Mouse (Mus musculus) limb, embryonic 13.5 days (tissue): ENCODE measurements around the gene Ephx1. TPM values are rescaled to one million over a fixed set of nuclear protein-coding genes. Genes with fewer than 3 reads are reported as not detected.

ENCODE experiments used
- polyA plus RNA-seq: library from polyadenylated mRNA; unstranded; fragments of >200 nt; fragmentation: Nextera tagmentation; extraction: Ambion mirVana; gene quantifications from 2 replicates; pipeline ENCODE4 v1.2.1, GENCODE M21; 2015

Gene Ephx1
- polyA plus RNA-seq, 1 experiment from 2014 or later, result 4.2 TPM

Other genes with a start within 250 kb of the Ephx1 start
- gene H3f3a, start 207.0 kb downstream of the Ephx1 start, polyA plus RNA-seq, result 3,132 and 3,199 TPM in 2 replicates
- 39.3 and 40.7 TPM in 2 replicates for gene Sde2, start 169.8 kb downstream of the Ephx1 start, polyA plus RNA-seq
- gene Lefty2, start 127.8 kb downstream of the Ephx1 start, polyA plus RNA-seq, result 0.27 TPM in 2 replicates
- 112 and 113 TPM in 2 replicates for gene Pycr2, start 116.6 kb downstream of the Ephx1 start, polyA plus RNA-seq
- gene Lefty1, start 85.9 kb downstream of the Ephx1 start, polyA plus RNA-seq, result 1.8 and 2.2 TPM in 2 replicates
- 16.2 and 17.7 TPM in 2 replicates for gene Tmem63a, start 78.6 kb downstream of the Ephx1 start, polyA plus RNA-seq
- gene 9130409I23Rik, start 30.3 kb upstream of the Ephx1 start, polyA plus RNA-seq, result not detected in 2 replicates
- 49.0 and 52.5 TPM in 2 replicates for gene Nvl, start 123.3 kb upstream of the Ephx1 start, polyA plus RNA-seq
- 94.1 and 96.1 TPM in 2 replicates for gene Cnih4, start 123.8 kb upstream of the Ephx1 start, polyA plus RNA-seq
- 40.5 and 44.4 TPM in 2 replicates for gene Wdr26, start 191.1 kb upstream of the Ephx1 start, polyA plus RNA-seq